Mouse (Mus musculus): ENCODE results near the gene Kcne1. TPM values are rescaled to one million over a fixed set of nuclear protein-coding genes. Genes with fewer than 3 reads are reported as not detected.

Gene Kcne1
- polyA plus RNA-seq, 1 experiment from 2014 or later = 162 TPM

GRCm38 (mm10) chr16:92355982-92356381, 3.3 kb downstream of the Kcne1 start:
- Histone ChIP-seq H3K9ac (peak overlapping the region; percentile 29), H3K4me3 (no peak overlapping the region), H3K9me3 (replicated peaks) (no peaks in the 10 kb centered on the region), H3K4me2 (peak overlapping the region; percentile 53), H3K27ac (peak overlapping the region; percentile 78), H3K4me1 (replicated peaks) (peaks cover 47% of the 10 kb centered on the region), H3K27me3 (no peaks in the 10 kb centered on the region), H3K36me3 (no peaks in the 10 kb centered on the region)
- 26% methylated on average over 11 of the region's 11 CpGs for WGBS
- no peak for ATAC-seq (replicated peaks; ENCODE audit: insufficient number of reproducible peaks, insufficient read depth, low FRiP score, low read depth)

GRCm38 (mm10) chr16:92355366-92355765, 3.9 kb downstream of the Kcne1 start:
- 0 out of 2 replicates have a peak overlapping the region, but pooled peaks have one; percentile 53 for H3K4me2 ChIP-seq
- H3K9me3 ChIP-seq (replicated peaks) = no peaks in the 10 kb centered on the region
- ATAC-seq (replicated peaks; ENCODE audit: insufficient number of reproducible peaks, insufficient read depth, low FRiP score, low read depth) = no peak
- H3K27ac ChIP-seq = peak overlapping the region; percentile 78
- peaks cover 47% of the 10 kb centered on the region for H3K4me1 ChIP-seq (replicated peaks)
- H3K4me3 ChIP-seq = no peak overlapping the region
- WGBS = 64% methylated on average over 5 of the region's 5 CpGs
- no peaks in the 10 kb centered on the region for H3K27me3 ChIP-seq
- 0 out of 2 replicates have a peak overlapping the region, but pooled peaks have one; percentile 29 for H3K9ac ChIP-seq
- H3K36me3 ChIP-seq = no peaks in the 10 kb centered on the region

- H3K4me2 ChIP-seq = no peak overlapping the region
- no peaks in the 10 kb centered on the region for H3K36me3 ChIP-seq
- H3K4me3 ChIP-seq = no peak overlapping the region
- peaks cover 42% of the 10 kb centered on the region for H3K4me1 ChIP-seq (replicated peaks)
- WGBS = 82% methylated on average over 2 of the region's 2 CpGs
- H3K9me3 ChIP-seq (replicated peaks) = no peaks in the 10 kb centered on the region
- ATAC-seq (replicated peaks; ENCODE audit: insufficient number of reproducible peaks, insufficient read depth, low FRiP score, low read depth) = no peak
- H3K27me3 ChIP-seq = no peaks in the 10 kb centered on the region
- peak overlapping the region; percentile 78; the same call in 1 of the 2 replicates for H3K27ac ChIP-seq
- no peak overlapping the region for H3K9ac ChIP-seq
These were observed 5.4 kb downstream of the Kcne1 start for GRCm38 (mm10) chr16:92353897-92354296.

DNA sequence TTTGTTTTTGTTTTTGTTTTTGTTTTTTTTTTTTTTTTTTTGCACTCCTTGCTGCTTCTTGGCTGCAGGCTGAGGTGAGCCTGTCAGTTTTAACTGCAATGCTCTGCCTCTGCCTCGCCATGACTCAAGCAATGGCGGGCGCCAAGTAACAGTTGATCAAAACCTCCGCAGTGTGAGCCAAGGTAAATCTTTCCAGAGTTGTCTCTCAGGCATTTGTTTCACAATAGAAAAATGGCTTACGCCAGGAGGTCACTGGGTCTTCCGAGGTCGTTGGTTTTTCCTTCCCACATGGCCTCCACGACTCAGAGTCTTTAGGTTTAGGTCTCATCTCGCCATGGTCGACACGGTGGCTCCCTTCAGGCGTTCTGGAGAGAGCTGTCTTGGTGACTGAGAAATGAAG, 6.0 kb downstream of the Kcne1 start:
- no peak overlapping the region for H3K27ac ChIP-seq
- no peaks in the 10 kb centered on the region for H3K9me3 ChIP-seq (replicated peaks)
- no peak overlapping the region for H3K9ac ChIP-seq
- no peak overlapping the region for H3K4me3 ChIP-seq
- 85% methylated on average over 12 of the region's 12 CpGs for WGBS
- H3K27me3 ChIP-seq = no peaks in the 10 kb centered on the region
- peaks cover 37% of the 10 kb centered on the region for H3K4me1 ChIP-seq (replicated peaks)
- no peaks in the 10 kb centered on the region for H3K36me3 ChIP-seq
- no peak for ATAC-seq (replicated peaks; ENCODE audit: insufficient number of reproducible peaks, insufficient read depth, low FRiP score, low read depth)
- no peak overlapping the region for H3K4me2 ChIP-seq

- Histone ChIP-seq H3K27ac (no peak overlapping the region), H3K9ac (no peak overlapping the region), H3K4me3 (no peak overlapping the region), H3K4me1 (replicated peaks) (peaks cover 18% of the 10 kb centered on the region), H3K4me2 (no peak overlapping the region), H3K9me3 (replicated peaks) (no peaks in the 10 kb centered on the region), H3K27me3 (no peaks in the 10 kb centered on the region), H3K36me3 (no peaks in the 10 kb centered on the region)
- 66% methylated on average over 12 of the region's 12 CpGs for WGBS
- no peak for ATAC-seq (replicated peaks; ENCODE audit: insufficient number of reproducible peaks, insufficient read depth, low FRiP score, low read depth)
These were observed 10.3 kb downstream of the Kcne1 start for GRCm38 (mm10) chr16:92348941-92349340.

- ATAC-seq (replicated peaks; ENCODE audit: insufficient number of reproducible peaks, insufficient read depth, low FRiP score, low read depth) = peak; percentile 84
- H3K27me3 ChIP-seq = no peaks in the 10 kb centered on the region
- peaks cover 21% of the 10 kb centered on the region for H3K4me1 ChIP-seq (replicated peaks)
- WGBS = 37% methylated on average over 13 of the region's 13 CpGs
- no peak overlapping the region for H3K4me2 ChIP-seq
- H3K27ac ChIP-seq = peak overlapping the region; percentile 97
- H3K4me3 ChIP-seq = no peak overlapping the region
- no peaks in the 10 kb centered on the region for H3K36me3 ChIP-seq
- H3K9ac ChIP-seq = peak overlapping the region; percentile 28
- H3K9me3 ChIP-seq (replicated peaks) = no peaks in the 10 kb centered on the region
These were observed 12.9 kb downstream of the Kcne1 start for GRCm38 (mm10) chr16:92346297-92346916.

GRCm38 (mm10) chr16:92345177-92345576, 14.1 kb downstream of the Kcne1 start:
- ATAC-seq (replicated peaks; ENCODE audit: insufficient number of reproducible peaks, insufficient read depth, low FRiP score, low read depth) = peak; percentile 82
- 17% methylated on average over 11 of the region's 11 CpGs for WGBS
- no peaks in the 10 kb centered on the region for H3K27me3 ChIP-seq
- no peak overlapping the region for H3K4me3 ChIP-seq
- no peaks in the 10 kb centered on the region for H3K36me3 ChIP-seq
- H3K4me1 ChIP-seq (replicated peaks) = peaks cover 32% of the 10 kb centered on the region
- H3K9ac ChIP-seq = 0 out of 2 replicates have a peak overlapping the region, but pooled peaks have one; percentile 9
- no peaks in the 10 kb centered on the region for H3K9me3 ChIP-seq (replicated peaks)
- peak overlapping the region; percentile 97 for H3K27ac ChIP-seq
- H3K4me2 ChIP-seq = no peak overlapping the region

DNA sequence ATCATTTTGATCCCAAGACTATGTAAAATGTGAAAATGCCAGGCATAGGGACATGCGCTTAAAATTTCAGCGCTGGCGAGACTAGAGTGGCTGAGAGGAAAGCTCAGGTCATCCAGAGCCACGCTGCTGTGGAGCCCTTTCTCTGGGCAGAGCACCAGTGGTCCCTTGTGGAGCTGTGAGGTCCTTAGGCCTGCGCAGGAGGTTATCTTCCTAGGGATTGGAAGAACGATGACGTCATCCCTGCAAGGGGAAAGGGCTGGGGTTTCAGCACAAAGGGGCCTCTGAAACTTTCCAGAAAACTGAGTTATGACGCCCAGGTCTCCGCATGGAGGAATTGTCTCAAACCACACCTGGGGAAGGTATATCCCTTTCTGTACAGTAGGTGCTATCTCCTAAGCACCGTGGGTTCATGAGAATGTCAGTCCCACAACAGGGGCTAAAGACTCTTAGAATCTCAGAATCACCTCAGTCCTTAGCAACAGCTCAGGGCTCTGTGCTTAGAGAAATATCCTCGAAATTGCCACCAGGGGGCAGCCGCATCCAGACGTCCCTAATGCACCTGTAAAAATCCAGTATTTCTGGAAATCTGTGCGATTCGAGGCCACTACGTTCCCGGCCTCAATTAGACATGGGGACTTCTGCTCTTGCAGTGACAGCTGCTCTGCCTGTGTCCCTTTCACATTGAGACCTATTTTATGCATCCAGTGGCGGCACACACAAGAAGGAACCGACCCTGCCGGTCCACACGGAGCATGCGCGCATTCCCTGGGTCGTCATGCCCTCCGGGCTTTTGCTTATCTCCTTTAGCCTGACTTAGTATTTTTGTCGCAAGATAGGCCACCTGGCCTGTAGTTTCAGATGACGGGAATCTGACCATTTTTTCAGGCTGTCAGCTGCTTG, 18.4 kb downstream of the Kcne1 start:
- ATAC-seq (replicated peaks; ENCODE audit: insufficient number of reproducible peaks, insufficient read depth, low FRiP score, low read depth) = peak; percentile 58
- peak overlapping the region; percentile 87 for H3K27ac ChIP-seq
- H3K27me3 ChIP-seq = no peaks in the 10 kb centered on the region
- H3K4me1 ChIP-seq (replicated peaks) = peaks cover 32% of the 10 kb centered on the region
- peak overlapping the region; percentile 36 for H3K9ac ChIP-seq
- H3K4me2 ChIP-seq = peak overlapping the region; percentile 61
- H3K9me3 ChIP-seq (replicated peaks) = no peaks in the 10 kb centered on the region
- WGBS = 15% methylated on average over 27 of the region's 27 CpGs
- H3K36me3 ChIP-seq = no peaks in the 10 kb centered on the region
- peak overlapping the region; percentile 38 for H3K4me3 ChIP-seq

- 7% methylated on average over 9 of the region's 9 CpGs for WGBS
- no peaks in the 10 kb centered on the region for H3K36me3 ChIP-seq
- no peaks in the 10 kb centered on the region for H3K27me3 ChIP-seq
- no peaks in the 10 kb centered on the region for H3K9me3 ChIP-seq (replicated peaks)
- H3K4me3 ChIP-seq = no peak overlapping the region
- ATAC-seq (replicated peaks; ENCODE audit: insufficient number of reproducible peaks, insufficient read depth, low FRiP score, low read depth) = no peak
- H3K27ac ChIP-seq = no peak overlapping the region
- H3K9ac ChIP-seq = no peak overlapping the region
- no peak overlapping the region for H3K4me2 ChIP-seq
- peaks cover 23% of the 10 kb centered on the region for H3K4me1 ChIP-seq (replicated peaks)
These were observed 23.0 kb downstream of the Kcne1 start for GRCm38 (mm10) chr16:92336280-92336679.

DNA sequence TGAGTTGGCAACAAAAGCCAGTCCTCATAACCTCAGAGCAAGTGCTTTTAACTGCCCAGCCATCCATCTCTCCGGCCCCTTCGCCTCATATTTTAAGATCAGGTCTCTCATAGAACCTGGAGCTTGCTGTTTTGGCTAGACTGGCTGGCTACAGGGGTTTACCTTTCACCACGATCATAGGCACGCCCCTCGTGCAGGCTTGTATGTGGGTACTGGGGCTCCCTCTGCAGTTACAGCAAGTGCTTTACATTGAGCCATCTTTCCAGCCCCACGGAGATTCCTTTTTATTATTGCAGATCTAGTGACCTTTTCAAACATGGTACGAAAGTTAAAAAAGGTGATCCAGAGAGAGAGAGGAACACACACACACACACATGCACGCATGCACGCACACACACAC, 24.7 kb downstream of the Kcne1 start:
- H3K4me1 ChIP-seq (replicated peaks) = peaks cover 11% of the 10 kb centered on the region
- H3K36me3 ChIP-seq = no peaks in the 10 kb centered on the region
- H3K27me3 ChIP-seq = no peaks in the 10 kb centered on the region
- no peak overlapping the region; the same call in 1 of the 2 replicates for H3K4me2 ChIP-seq
- 60% methylated on average over 9 of the region's 9 CpGs for WGBS
- no peaks in the 10 kb centered on the region for H3K9me3 ChIP-seq (replicated peaks)
- ATAC-seq (replicated peaks; ENCODE audit: insufficient number of reproducible peaks, insufficient read depth, low FRiP score, low read depth) = no peak
- no peak overlapping the region for H3K27ac ChIP-seq
- H3K4me3 ChIP-seq = no peak overlapping the region
- no peak overlapping the region for H3K9ac ChIP-seq

GRCm38 (mm10) chr16:92330966-92331365, 28.3 kb downstream of the Kcne1 start:
- Histone ChIP-seq H3K27me3 (no peaks in the 10 kb centered on the region), H3K9me3 (replicated peaks) (no peaks in the 10 kb centered on the region), H3K36me3 (no peaks in the 10 kb centered on the region), H3K27ac (peak overlapping the region; percentile 32), H3K4me3 (no peak overlapping the region), H3K9ac (no peak overlapping the region), H3K4me2 (no peak overlapping the region), H3K4me1 (replicated peaks) (0 out of 2 replicates have a peak, but pooled peaks cover 5% of the 10 kb centered on the region)
- WGBS = 55% methylated on average over 5 of the region's 5 CpGs
- no peak for ATAC-seq (replicated peaks; ENCODE audit: insufficient number of reproducible peaks, insufficient read depth, low FRiP score, low read depth)
